Mouse (Mus musculus) Patski (cell line): Measurements from ENCODE around the gene Serpinb2. TPM values are rescaled to one million over a fixed set of nuclear protein-coding genes. Genes with fewer than 3 reads are reported as not detected.

Experiments used
- ATAC-seq: fragments of 100-300 bp; one replicate; pipeline ENCODE4 v1.8.0; 2021
- CTCF ChIA-PET: fragments of 350-600 bp; sonication (Branson Sonifier 250); formaldehyde crosslinking; loops from one replicate; lab custom pipeline; 2022; ENCODE audit warnings: inconsistent platforms; lab: Charles Lee
- POLR2A ChIA-PET: fragments of 350-600 bp; sonication (Branson Sonifier 250); formaldehyde crosslinking; loops from one replicate; lab custom pipeline; 2022; ENCODE audit warnings: antibody characterized with exemption, inconsistent platforms; lab: Charles Lee
- DNase-seq: peaks from one replicate; pipeline ENCODE4 v3.0.0-alpha.2; 2011; ENCODE audit warnings: low read depth, low spot score
- H3K27me3 ChIP-seq: fragments of 371-371 bp; one replicate; pipeline ENCODE4 v1.5.1; 2021
- CTCF ChIP-seq: fragments of 100-300 bp; IDR thresholded peaks from one replicate; pipeline ENCODE4 v1.5.1; 2021
- in situ Hi-C: fragments of 300-500 bp; cut with MboI; formaldehyde crosslinking; loops from 3 replicates; pipeline ENCODE4 v1.11.1; 2018; ENCODE audit warnings: low pct_unique_long_range_greater_than_20kb, mixed read lengths
- polyA plus RNA-seq: library from polyadenylated mRNA; unstranded; gene quantifications from one replicate; pipeline ENCODE4 v1.2.3, GENCODE M21; 2021

The Serpinb2 gene
- polyA plus RNA-seq, 1 experiment from 2014 or later: 4.3 TPM

DNA sequence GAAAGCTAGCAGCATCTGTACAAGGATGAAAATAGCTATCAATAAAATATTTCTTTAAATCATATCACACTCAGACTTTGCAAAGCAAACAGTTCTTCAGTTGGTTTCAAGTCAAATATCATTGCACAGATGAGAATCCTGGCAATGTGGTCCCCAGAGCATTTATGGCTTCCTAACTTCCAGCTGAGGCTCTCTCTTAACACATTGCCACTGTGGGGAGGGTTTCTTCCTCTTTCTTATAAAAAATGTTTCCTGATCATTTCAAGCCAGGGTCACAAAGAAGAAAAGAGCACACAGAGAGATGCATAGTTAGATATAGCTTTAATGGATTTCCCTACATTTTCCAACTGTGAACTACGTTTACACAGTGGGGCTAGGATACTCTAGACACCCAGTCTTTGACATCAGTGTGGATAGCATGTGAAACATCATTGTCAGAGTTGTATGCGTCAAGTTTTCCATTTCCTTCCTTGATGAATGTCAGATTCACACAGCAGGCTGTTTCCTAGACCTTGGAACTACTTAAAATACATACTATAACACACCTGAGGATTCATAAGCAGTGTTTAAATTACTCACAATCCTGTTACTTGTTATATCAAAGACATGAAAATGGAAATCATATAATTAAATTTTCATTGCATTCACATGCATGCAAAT is 4.7 kb downstream of the Serpinb2 start:
- in situ Hi-C loops: no loop called here
- no peak for DNase-seq
- ChIA-PET CTCF (interaction anchor here (1.2 kb wide), 1 partner anchor 13 kb away, joined by 4 read pairs; no protein-coding TSS in a partner anchor), POLR2A (no interaction called here)
- peaks cover 2% of the 10 kb centered on the region for H3K27me3 ChIP-seq
- no peak for TF ChIP-seq CTCF
- ATAC-seq: no peak

DNA sequence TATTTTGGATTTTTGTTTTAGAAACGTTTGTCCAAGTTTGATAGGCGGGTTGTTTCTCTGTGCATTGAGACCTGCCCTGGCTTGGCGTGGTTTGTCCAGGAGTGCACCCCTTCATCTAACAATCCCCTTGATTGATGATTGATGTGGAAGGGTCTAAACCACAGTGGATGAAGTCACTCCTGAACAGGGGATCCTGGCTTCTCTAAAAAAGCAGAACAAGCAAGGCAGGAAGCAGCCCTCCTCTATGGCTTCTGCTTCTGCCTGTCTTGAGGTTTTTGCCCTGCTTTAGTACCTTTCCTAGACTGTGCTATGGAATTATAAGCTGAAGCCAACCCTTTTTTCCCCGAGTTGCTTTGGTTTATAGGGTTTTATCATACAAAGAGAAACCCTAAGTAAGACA is 14.4 kb downstream of the Serpinb2 start:
- no peaks in the 10 kb centered on the region for H3K27me3 ChIP-seq
- ChIA-PET CTCF (no interaction called here), POLR2A (no interaction called here)
- in situ Hi-C loops: no loop called here
- DNase-seq: no peak
- no peak for TF ChIP-seq CTCF
- ATAC-seq: no peak

DNA sequence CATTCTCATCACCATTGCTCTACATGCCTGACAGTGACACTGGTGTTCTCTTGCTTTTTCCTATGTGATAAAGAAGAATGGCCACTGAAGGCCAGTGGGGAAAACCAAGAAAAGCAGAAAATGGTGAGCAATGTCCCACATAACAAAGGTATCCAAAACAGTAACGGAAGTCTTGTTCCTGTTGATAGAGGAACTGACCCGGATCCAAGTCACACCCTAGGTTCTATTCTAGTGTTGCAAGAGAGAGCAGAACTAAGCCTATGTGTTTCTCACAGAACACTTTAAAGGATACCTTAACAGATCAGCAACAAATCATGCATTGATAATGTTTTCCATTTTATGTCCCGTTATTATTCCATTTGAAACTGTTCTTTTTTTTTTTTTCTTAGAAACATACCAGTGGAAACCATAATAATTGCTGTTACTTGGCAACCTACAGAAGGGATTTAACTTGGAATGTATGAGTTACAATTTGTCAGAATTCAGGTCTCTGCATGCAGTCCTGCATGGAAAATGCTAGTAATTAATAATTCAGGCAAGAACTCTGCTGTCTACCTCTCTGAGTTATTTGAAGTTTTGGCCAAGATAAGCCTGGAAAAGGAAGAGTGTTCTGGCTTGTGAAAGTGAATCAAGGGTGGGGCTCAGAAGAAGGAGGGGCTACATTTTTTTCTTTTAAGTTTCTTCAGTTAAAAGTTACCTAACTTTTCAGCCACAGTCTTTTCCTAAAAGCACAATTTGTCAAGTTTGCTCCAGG is 17.3 kb downstream of the Serpinb2 start:
- in situ Hi-C loops: no loop called here
- POLR2A ChIA-PET: no interaction called here
- peak; percentile 76 for ATAC-seq
- no peak for TF ChIP-seq CTCF
- DNase-seq: peak; percentile 20
- no peaks in the 10 kb centered on the region for H3K27me3 ChIP-seq
- CTCF ChIA-PET: no interaction called here

- in situ Hi-C loops: no loop called here
These were observed 18.3 kb downstream of the Serpinb2 start for GRCm38 (mm10) chr1:107529365-107530052.

GRCm38 (mm10) chr1:107533736-107534135 is 22.5 kb downstream of the Serpinb2 start:
- POLR2A ChIA-PET: no interaction called here
- no peaks in the 10 kb centered on the region for H3K27me3 ChIP-seq
- CTCF ChIA-PET: no interaction called here
- in situ Hi-C loops: no loop called here
- TF ChIP-seq CTCF: no peak
- DNase-seq (no peak), ATAC-seq (no peak)

More at GRCm38 (mm10) chr1:107529365-107530052, 18.3 kb downstream of the Serpinb2 start:
- DNase-seq: no peak
- ATAC-seq: no peak
- TF ChIP-seq CTCF: no peak
- H3K27me3 ChIP-seq: no peaks in the 10 kb centered on the region
- ChIA-PET CTCF (interaction anchor here (1.6 kb wide), 1 partner anchor 69 kb away, joined by 4 read pairs; no protein-coding TSS in a partner anchor), POLR2A (no interaction called here)

DNA sequence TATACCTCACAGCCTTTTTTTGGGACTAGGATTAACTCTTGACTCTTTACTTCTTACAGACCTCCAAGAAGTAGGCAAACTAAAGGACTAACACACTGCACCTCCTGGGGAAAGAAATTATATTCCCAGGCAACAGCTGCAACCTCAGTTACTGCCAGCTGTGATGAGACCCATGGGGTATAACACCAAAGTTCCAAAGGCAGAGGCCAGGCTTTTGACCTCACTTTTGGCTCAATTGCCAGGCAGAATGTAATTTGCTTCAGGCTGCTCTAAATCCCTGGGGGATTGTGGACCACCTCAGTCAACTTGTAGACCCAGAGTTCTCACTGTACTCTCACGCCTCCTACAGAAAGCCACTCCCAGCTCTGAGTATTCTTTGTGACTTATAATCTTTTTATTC is 26.2 kb downstream of the Serpinb2 start:
- H3K27me3 ChIP-seq: no peaks in the 10 kb centered on the region
- TF ChIP-seq CTCF: no peak
- CTCF ChIA-PET: interaction anchor here (1.0 to 1.3 kb wide), 3 partner anchors 13 to 75 kb away, joined by 3 read pairs; no protein-coding TSS in a partner anchor
- DNase-seq (no peak), ATAC-seq (no peak)
- POLR2A ChIA-PET: no interaction called here
- in situ Hi-C loops: no loop called here

GRCm38 (mm10) chr1:107559494-107559893 is 48.3 kb downstream of the Serpinb2 start:
- CTCF ChIA-PET: interaction anchor here (1.2 kb wide), 1 partner anchor 11 kb away, joined by 3 read pairs; no protein-coding TSS in a partner anchor
- no peak for TF ChIP-seq CTCF
- in situ Hi-C loops: loop anchor here (10.0 kb wide), 1 partner anchor 315 kb away; no protein-coding TSS in a partner anchor
- H3K27me3 ChIP-seq: peaks cover 14% of the 10 kb centered on the region
- no peak for ATAC-seq
- DNase-seq: no peak
- POLR2A ChIA-PET: no interaction called here

- peaks cover 14% of the 10 kb centered on the region for H3K27me3 ChIP-seq
- in situ Hi-C loops: no loop called here
- DNase-seq: no peak
- TF ChIP-seq CTCF: peak; percentile 45
- ChIA-PET POLR2A (no interaction called here), CTCF (interaction anchor here (0.8 to 1.0 kb wide), 3 partner anchors 23 to 79 kb away, joined by 3 read pairs; no protein-coding TSS in a partner anchor)
- ATAC-seq: peak; percentile 44
These were observed 50.9 kb downstream of the Serpinb2 start for GRCm38 (mm10) chr1:107562110-107562509.

DNA sequence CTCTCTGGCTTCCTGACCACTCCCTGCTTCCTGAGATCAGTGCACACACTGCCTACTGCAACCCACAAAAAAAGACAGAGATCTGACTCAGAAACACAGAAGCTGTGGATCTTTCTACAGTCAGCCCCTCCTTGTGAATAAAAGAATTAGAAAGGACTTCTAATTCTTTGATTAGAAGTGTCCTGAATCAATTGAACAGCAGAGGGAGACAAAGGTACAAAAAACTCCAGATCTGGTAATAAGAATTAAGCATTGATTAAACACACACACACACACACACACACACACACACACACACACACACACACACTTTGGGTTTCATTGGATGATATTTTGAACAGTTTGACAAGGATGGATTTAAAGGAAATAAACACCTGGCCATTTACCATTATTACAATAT is 54.4 kb downstream of the Serpinb2 start:
- no peak for DNase-seq
- ChIA-PET CTCF (interaction anchor here (0.8 to 2.1 kb wide), 4 partner anchors 23 to 78 kb away, joined by 4 to 12 read pairs (median 6); partner anchors contain the start of gene Serpinb8), POLR2A (no interaction called here)
- TF ChIP-seq CTCF: peak; percentile 41
- no peaks in the 10 kb centered on the region for H3K27me3 ChIP-seq
- in situ Hi-C loops: no loop called here
- no peak for ATAC-seq

DNA sequence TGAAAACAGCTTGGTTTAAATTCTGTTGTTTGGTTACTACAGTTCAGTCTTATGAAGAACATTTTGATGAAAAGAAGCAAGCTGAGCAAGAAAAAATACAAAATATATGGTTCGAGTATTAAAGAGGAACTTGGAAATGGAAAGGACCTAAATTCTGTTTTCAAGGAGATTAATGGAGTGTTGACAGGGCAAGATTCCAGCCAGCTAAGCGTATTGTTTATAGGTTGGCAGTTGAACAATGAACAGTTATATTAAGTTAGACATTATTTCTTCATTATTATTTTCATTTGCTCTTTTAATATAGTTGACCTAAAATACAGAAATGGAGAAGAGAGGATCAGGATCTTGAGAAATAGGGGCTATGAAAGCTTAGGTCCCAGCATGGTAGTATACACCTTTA is 64.9 kb downstream of the Serpinb2 start:
- ATAC-seq (no peak), DNase-seq (no peak)
- no peak for TF ChIP-seq CTCF
- H3K27me3 ChIP-seq: peaks cover 4% of the 10 kb centered on the region
- POLR2A ChIA-PET: no interaction called here
- CTCF ChIA-PET: interaction anchor here (0.8 to 1.1 kb wide), 3 partner anchors 9 to 36 kb away, joined by 3 read pairs; no protein-coding TSS in a partner anchor
- in situ Hi-C loops: no loop called here
